Mouse (Mus musculus): Measurements from ENCODE around the gene Nup43.

- no peak for TF ChIP-seq CTCF (IDR thresholded peaks at IDR 0.05; ENCODE audit: extremely low read depth, insufficient read depth, low read length)
- no peak for TF ChIP-seq POLR2A (IDR thresholded peaks at IDR 0.05; ENCODE audit: extremely low read depth, insufficient read depth, low read length)
These were observed 43.3 kb upstream of the Nup43 start for GRCm38 (mm10) chr10:7623861-7624518.
